Mouse (Mus musculus) B cell, adult 62 days (primary cell): Measurements from ENCODE around the gene Gm9767. TPM values are rescaled to one million over a fixed set of nuclear protein-coding genes. Genes with fewer than 3 reads are reported as not detected.

ENCODE experiments used
- total RNA-seq: library from RNA; stranded (reverse); gene quantifications from 4 replicates; pipeline ENCODE4 v1.2.4, GENCODE M21; 2023

The Gm9767 gene
- total RNA-seq, result not detected in 4 replicates

GRCm38 (mm10) chr10:26077671-26078481 is at the start of gene Gm9767:
TSS of gene Gm9767 (plus strand) at chr10:26078255.

GRCm38 (mm10) chr10:26078521-26079142 is 577 bp downstream of the Gm9767 start, which contains the start of gene Tmem200a:
TSS of gene Tmem200a (minus strand) at chr10:26079052.

Other genes starting within 250 kb of the Gm9767 start
- gene Tmem200a, start 797 bp downstream of the Gm9767 start, total RNA-seq, result not detected in 4 replicates
- gene Samd3, start 151.5 kb downstream of the Gm9767 start, total RNA-seq, result 0.45 to 0.79 TPM in 2 of 4 replicates, not detected in the others